Comparison of ENCODE assay signal across 8 mouse cellular contexts in genomic region chr5:88721003-88721475, GRCm38 (mm10). TPM values are rescaled to one million over a fixed set of nuclear protein-coding genes. Genes with fewer than 3 reads are reported as not detected.
DNase-seq lines count a peak whose midpoint lies in the region; ATAC-seq and TF ChIP-seq lines count a peak whose summit lies in the region.

No protein-coding gene starts in this region.

- H3K4me2 ChIP-seq in kidney, embryonic 14.5 days (replicated peaks; ENCODE audit: low read depth, low read length), result peak overlapping the region; percentile 91
- H3K4me2 ChIP-seq in hindbrain, embryonic 11.5 days (replicated peaks; ENCODE audit: low read depth, low read length), result peak overlapping the region; percentile 96
- H3K4me2 ChIP-seq in midbrain, embryonic 12.5 days (replicated peaks), result peak overlapping the region; percentile 70

- no peak for DNase-seq in kidney, postnatal 4 days
- no peak for DNase-seq in hindbrain, embryonic 11.5 days (ENCODE audit: low spot score)
- DNase-seq in urinary bladder, postnatal 10 days (ENCODE audit: low spot score), result no peak
- no peak for DNase-seq in adrenal gland, postnatal 36 days
- DNase-seq in adrenal gland, adult 2 months, result no peak

- peak overlapping the region; percentile 94 for H3K27ac ChIP-seq in kidney, embryonic 14.5 days (ENCODE audit: low read depth, low read length)
- peak overlapping the region; percentile 93 for H3K27ac ChIP-seq in bone marrow, adult 2 months (ENCODE audit: control insufficient read depth, insufficient read depth, low read depth, low read length, poor library complexity)
- H3K27ac ChIP-seq in hindbrain, embryonic 11.5 days (ENCODE audit: low read depth, low read length), result peak overlapping the region; percentile 79
- H3K27ac ChIP-seq in midbrain, embryonic 12.5 days (replicated peaks), result peak overlapping the region; percentile 90

- WGBS in kidney, embryonic 14.5 days, result under 1% methylated on average over 32 of the region's 38 CpGs
- WGBS in bone marrow, adult 2 months, result under 1% methylated on average over 38 of the region's 38 CpGs
- WGBS in hindbrain, embryonic 11.5 days, result under 1% methylated on average over 32 of the region's 38 CpGs
- WGBS in midbrain, embryonic 12.5 days, result 0% methylated on average over 24 of the region's 38 CpGs

- H3K27me3 ChIP-seq in kidney, embryonic 14.5 days (ENCODE audit: control insufficient read depth, insufficient read depth, low read length), result no peaks in the 10 kb centered on the region
- no peaks in the 10 kb centered on the region for H3K27me3 ChIP-seq in hindbrain, embryonic 11.5 days (ENCODE audit: control insufficient read depth, insufficient read depth, low read length)
- no peaks in the 10 kb centered on the region for H3K27me3 ChIP-seq in midbrain, embryonic 12.5 days

- no peaks in the 10 kb centered on the region for H3K9me3 ChIP-seq in kidney, embryonic 14.5 days (ENCODE audit: control insufficient read depth, low read length)
- no peaks in the 10 kb centered on the region for H3K9me3 ChIP-seq in hindbrain, embryonic 11.5 days (ENCODE audit: control insufficient read depth, low read length)
- H3K9me3 ChIP-seq in midbrain, embryonic 12.5 days, result no peaks in the 10 kb centered on the region

- H3K9ac ChIP-seq in kidney, embryonic 14.5 days (ENCODE audit: low read depth, low read length), result peak overlapping the region; percentile 97
- peak overlapping the region; percentile 91 for H3K9ac ChIP-seq in hindbrain, embryonic 11.5 days (ENCODE audit: low read depth, low read length)
- H3K9ac ChIP-seq in midbrain, embryonic 12.5 days (replicated peaks), result peak overlapping the region; percentile 95

- H3K36me3 ChIP-seq in kidney, embryonic 14.5 days (ENCODE audit: control insufficient read depth, insufficient read depth, low read length), result no peaks in the 10 kb centered on the region
- H3K36me3 ChIP-seq in hindbrain, embryonic 11.5 days (ENCODE audit: control insufficient read depth, insufficient read depth, low read length), result no peaks in the 10 kb centered on the region
- H3K36me3 ChIP-seq in midbrain, embryonic 12.5 days, result no peaks in the 10 kb centered on the region

- no peak for TF ChIP-seq POLR2A in bone marrow, adult 2 months (IDR thresholded peaks at IDR 0.05; ENCODE audit: borderline replicate concordance, control insufficient read depth, low read depth, low read length)

- peak; percentile 79 for ATAC-seq in kidney, embryonic 14.5 days (ENCODE audit: low FRiP score, low TSS enrichment)
- peak; percentile 83 for ATAC-seq in hindbrain, embryonic 11.5 days (ENCODE audit: low FRiP score)
- peak; percentile 76 for ATAC-seq in midbrain, embryonic 12.5 days (ENCODE audit: low FRiP score, low read depth)

- peak overlapping the region; percentile 97 for H3K4me3 ChIP-seq in kidney, embryonic 14.5 days (ENCODE audit: low read length)
- peak overlapping the region; percentile 96 for H3K4me3 ChIP-seq in bone marrow, adult 2 months (replicated peaks; ENCODE audit: control insufficient read depth, low read depth, low read length)
- H3K4me3 ChIP-seq in hindbrain, embryonic 11.5 days (ENCODE audit: low read depth, low read length), result peak overlapping the region; percentile 67
- peak overlapping the region; percentile 87 for H3K4me3 ChIP-seq in midbrain, embryonic 12.5 days

- no peak for TF ChIP-seq CTCF in bone marrow, adult 2 months (IDR thresholded peaks at IDR 0.05; ENCODE audit: control insufficient read depth, insufficient read depth, low read length)

- peaks cover 9% of the 10 kb centered on the region for H3K4me1 ChIP-seq in kidney, embryonic 14.5 days (ENCODE audit: control insufficient read depth, insufficient read depth, low read length)
- H3K4me1 ChIP-seq in bone marrow, adult 2 months (ENCODE audit: control insufficient read depth, insufficient read depth, low read length), result peaks cover 2% of the 10 kb centered on the region
- 0 out of 2 replicates have a peak, but pooled peaks cover 2% of the 10 kb centered on the region for H3K4me1 ChIP-seq in hindbrain, embryonic 11.5 days (replicated peaks; ENCODE audit: control insufficient read depth, insufficient read depth, low read length)
- H3K4me1 ChIP-seq in midbrain, embryonic 12.5 days, result peaks cover 20% of the 10 kb centered on the region

RNA-seq across cellular contexts. Expression of gene Mob1b, which starts 0.4 kb away (rescaled TPM):
- 10.9 and 18.0 TPM in 2 replicates for polyA plus RNA-seq in kidney, embryonic 14.5 days (2014; fragmentation: Nextera tagmentation; extraction: Ambion mirVana)
- polyA plus RNA-seq in bone marrow, adult 2 months (2011; ENCODE audit: insufficient read depth, insufficient read length, low replicate concordance, missing spikeins), result 9.2 and 13.1 TPM in 2 replicates
- 17.0 and 20.1 TPM in 2 replicates for polyA plus RNA-seq in hindbrain, embryonic 11.5 days (2014; fragmentation: Nextera tagmentation; extraction: Ambion mirVana)
- 15.8 and 17.5 TPM in 2 replicates for polyA plus RNA-seq in midbrain, embryonic 12.5 days (2016; fragmentation: Nextera tagmentation; extraction: Ambion mirVana)
- total RNA-seq in adrenal gland, postnatal 36 days (2021), result 10 to 100 TPM; 36.9 to 46.7 TPM
- 10 to 100 TPM; 32.9 to 36.3 TPM for total RNA-seq in adrenal gland, adult 2 months (2021)
- polyA plus RNA-seq in adrenal gland, adult 2 months (2012; rRNA removed), result 4.7 and 8.6 TPM in 2 replicates

RNA-seq across cellular contexts. Expression of gene Dck, which starts 43.8 kb away (rescaled TPM):
- 36.3 and 58.9 TPM in 2 replicates for polyA plus RNA-seq in kidney, embryonic 14.5 days (2014; fragmentation: Nextera tagmentation; extraction: Ambion mirVana)
- 25.0 and 49.8 TPM in 2 replicates for polyA plus RNA-seq in bone marrow, adult 2 months (2011; ENCODE audit: insufficient read depth, insufficient read length, low replicate concordance, missing spikeins)
- polyA plus RNA-seq in hindbrain, embryonic 11.5 days (2014; fragmentation: Nextera tagmentation; extraction: Ambion mirVana), result 107 and 121 TPM in 2 replicates
- polyA plus RNA-seq in midbrain, embryonic 12.5 days (2016; fragmentation: Nextera tagmentation; extraction: Ambion mirVana), result 114 and 117 TPM in 2 replicates
- total RNA-seq in adrenal gland, postnatal 36 days (2021), result 1 to 10 TPM; 3.6 to 5.1 TPM
- 1 to 10 TPM; 2.6 to 4.2 TPM for total RNA-seq in adrenal gland, adult 2 months (2021)
- polyA plus RNA-seq in adrenal gland, adult 2 months (2012; rRNA removed), result 2.5 and 3.4 TPM in 2 replicates

RNA-seq across cellular contexts. Expression of gene Grsf1, which starts 45.1 kb away (rescaled TPM):
- 59.6 and 78.4 TPM in 2 replicates for polyA plus RNA-seq in kidney, embryonic 14.5 days (2014; fragmentation: Nextera tagmentation; extraction: Ambion mirVana)
- polyA plus RNA-seq in bone marrow, adult 2 months (2011; ENCODE audit: insufficient read depth, insufficient read length, low replicate concordance, missing spikeins), result 13.1 and 22.7 TPM in 2 replicates
- 96.5 and 111 TPM in 2 replicates for polyA plus RNA-seq in hindbrain, embryonic 11.5 days (2014; fragmentation: Nextera tagmentation; extraction: Ambion mirVana)
- polyA plus RNA-seq in midbrain, embryonic 12.5 days (2016; fragmentation: Nextera tagmentation; extraction: Ambion mirVana), result 99.9 and 105 TPM in 2 replicates
- 100 to 1,000 TPM; 120 to 151 TPM for total RNA-seq in adrenal gland, postnatal 36 days (2021)
- total RNA-seq in adrenal gland, adult 2 months (2021), result 100 to 1,000 TPM; 123 to 142 TPM
- 118 and 135 TPM in 2 replicates for polyA plus RNA-seq in adrenal gland, adult 2 months (2012; rRNA removed)
